Mouse (Mus musculus) forebrain, postnatal 0 days (tissue): ENCODE results near the gene Acot7. TPM values are rescaled to one million over a fixed set of nuclear protein-coding genes. Genes with fewer than 3 reads are reported as not detected.
A peak's percentile ranks its signal among the peaks of the same experiment; 100 is the strongest.

Experiments
- ATAC-seq: fragments of 200-750 bp; cut with Nextera tagmentation; 2 replicates; pipeline ENCODE4 v1.8.0; 2017; ENCODE audit warnings: mild to moderate bottlenecking, moderate library complexity
- DNase-seq: peaks from one replicate; pipeline ENCODE4 v3.0.0-alpha.2; 2015
- H3K27ac ChIP-seq: fragments of 300-500 bp; sonication (generic); 2 replicates; pipeline ENCODE4 v1.5.1; 2014; ENCODE audit warnings: low read depth, mild to moderate bottlenecking, antibody characterized with exemption, low read length, moderate library complexity, mixed read lengths
- H3K27me3 ChIP-seq: fragments of 300-500 bp; sonication (generic); 2 replicates; pipeline ENCODE4 v1.6.1; 2014; ENCODE audit warnings: mild to moderate bottlenecking, low read length, mixed read lengths; ENCODE audit not compliant: insufficient read depth
- H3K36me3 ChIP-seq: fragments of 300-500 bp; sonication (generic); 2 replicates; pipeline ENCODE4 v1.6.1; 2014; ENCODE audit warnings: mild to moderate bottlenecking, moderate library complexity; ENCODE audit not compliant: insufficient read depth
- H3K4me1 ChIP-seq: fragments of 300-500 bp; sonication (generic); 2 replicates; pipeline ENCODE4 v1.6.1; 2014; ENCODE audit warnings: antibody characterized with exemption; ENCODE audit not compliant: insufficient read depth
- H3K4me2 ChIP-seq: fragments of 300-500 bp; sonication (generic); 2 replicates; pipeline ENCODE4 v1.6.1; 2014; ENCODE audit warnings: low read depth, mild to moderate bottlenecking, moderate library complexity
- H3K4me3 ChIP-seq: fragments of 300-500 bp; sonication (generic); 2 replicates; pipeline ENCODE4 v1.5.1; 2014; ENCODE audit warnings: low read depth, low read length, mixed read lengths
- H3K9ac ChIP-seq: fragments of 300-500 bp; sonication (generic); 2 replicates; pipeline ENCODE4 v1.6.1; 2014; ENCODE audit warnings: mild to moderate bottlenecking
- H3K9me3 ChIP-seq: fragments of 300-500 bp; sonication (generic); 2 replicates; pipeline ENCODE4 v1.6.1; 2016; ENCODE audit warnings: low read length
- CTCF ChIP-seq: sonication (generic); IDR thresholded peaks from 2 replicates; pipeline ENCODE4 v1.5.1; 2016; ENCODE audit warnings: antibody characterized with exemption, control low read depth, low read depth
- WGBS: fragments of 180-500 bp; shearing (Covaris S2); extraction: QIAGEN DNeasy Blood & Tissue Kit; methylation state at CpG from one replicate; pipeline ENCODE4 v1.1.7; 2014; 5-methylcytosine and 5-hydroxymethylcytosine counted together
- polyA plus RNA-seq: library from polyadenylated mRNA; unstranded; fragments of >200 nt; fragmentation: Nextera tagmentation; extraction: Ambion mirVana; gene quantifications from 2 replicates; pipeline ENCODE4 v1.2.1, GENCODE M21; 2015
- total RNA-seq: library from RNA; depleted of rRNA; stranded (reverse); fragments of >200 nt; gene quantifications from 2 replicates; pipeline ENCODE4 v1.2.3, GENCODE M21; 2014; rRNA removed

Acot7 gene
- total and polyA plus RNA-seq, 2 experiments from 2014 or later: 193 to 466 TPM

GRCm38 (mm10) chr4:152312186-152312585 lies 134.3 kb downstream of the Acot7 start:
- DNase-seq (no peak), ATAC-seq (no peak)
- 0 out of 2 replicates have a peak, but pooled peaks cover 7% of the 10 kb centered on the region for H3K4me1 ChIP-seq
- WGBS: 6% methylated on average over 14 of the region's 14 CpGs
- H3K9ac ChIP-seq: peak overlapping the region; percentile 44; the same call in 1 of the 2 replicates
- H3K36me3 ChIP-seq: 0 out of 2 replicates have a peak, but pooled peaks cover 4% of the 10 kb centered on the region
- no peak for TF ChIP-seq CTCF
- H3K27me3 ChIP-seq: peaks cover 55% of the 10 kb centered on the region
- no peaks in the 10 kb centered on the region for H3K9me3 ChIP-seq
- peak overlapping the region; percentile 75 for H3K4me2 ChIP-seq
- H3K27ac ChIP-seq: no peak overlapping the region
- H3K4me3 ChIP-seq: peak overlapping the region; percentile 43; the same call in 1 of the 2 replicates

DNA sequence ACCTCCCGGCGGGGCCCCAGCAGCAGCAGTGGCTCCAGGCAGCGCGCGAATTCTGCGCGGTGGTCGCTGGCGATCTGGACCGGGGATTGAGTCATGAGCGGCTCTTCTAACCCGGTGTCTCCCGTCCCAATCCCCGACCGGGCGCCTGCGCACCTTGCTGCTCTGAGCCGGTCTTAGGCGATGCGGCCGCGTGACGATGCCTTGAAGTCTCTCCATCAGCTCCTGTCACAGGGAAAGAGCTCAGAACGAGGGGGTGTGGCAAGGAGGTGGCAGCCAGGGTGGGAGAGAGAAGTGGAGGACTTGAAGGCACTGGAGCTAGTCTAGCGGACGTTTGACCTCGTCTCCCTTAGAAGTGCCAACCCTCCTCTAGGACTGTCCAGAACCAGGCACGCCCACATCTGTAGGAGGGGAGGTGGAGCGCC lies 135.3 kb downstream of the Acot7 start:
- WGBS: under 1% methylated on average over 29 of the region's 29 CpGs
- Histone ChIP-seq H3K9me3 (no peaks in the 10 kb centered on the region), H3K9ac (peak overlapping the region; percentile 44), H3K27me3 (peaks cover 65% of the 10 kb centered on the region), H3K36me3 (0 out of 2 replicates have a peak, but pooled peaks cover 4% of the 10 kb centered on the region), H3K27ac (no peak overlapping the region), H3K4me2 (peak overlapping the region; percentile 75), H3K4me1 (0 out of 2 replicates have a peak, but pooled peaks cover 7% of the 10 kb centered on the region), H3K4me3 (peak overlapping the region; percentile 43)
- TF ChIP-seq CTCF: no peak
- DNase-seq (peak; percentile 59), ATAC-seq (peak; percentile 62)

GRCm38 (mm10) chr4:152313934-152314333 lies 136.0 kb downstream of the Acot7 start:
- peaks cover 66% of the 10 kb centered on the region for H3K27me3 ChIP-seq
- TF ChIP-seq CTCF: peak; percentile 65
- DNase-seq: peak; percentile 66
- H3K4me3 ChIP-seq: peak overlapping the region; percentile 43
- no peaks in the 10 kb centered on the region for H3K9me3 ChIP-seq
- H3K36me3 ChIP-seq: 0 out of 2 replicates have a peak, but pooled peaks cover 1% of the 10 kb centered on the region
- peak overlapping the region; percentile 44; the same call in 1 of the 2 replicates for H3K9ac ChIP-seq
- H3K27ac ChIP-seq: no peak overlapping the region
- peak overlapping the region; percentile 75 for H3K4me2 ChIP-seq
- H3K4me1 ChIP-seq: 0 out of 2 replicates have a peak, but pooled peaks cover 7% of the 10 kb centered on the region
- peak; percentile 73 for ATAC-seq

- WGBS: 1% methylated on average over 43 of the region's 43 CpGs
- H3K4me2 ChIP-seq: peak overlapping the region; percentile 58
- H3K27ac ChIP-seq: no peak overlapping the region
- DNase-seq (no peak), ATAC-seq (0 out of 2 replicates have a peak, but pooled peaks have one; percentile 10)
- no peaks in the 10 kb centered on the region for H3K9me3 ChIP-seq
- no peak for TF ChIP-seq CTCF
- H3K9ac ChIP-seq: no peak overlapping the region
- peak overlapping the region; percentile 38 for H3K4me3 ChIP-seq
- no peaks in the 10 kb centered on the region for H3K36me3 ChIP-seq
- H3K27me3 ChIP-seq: peaks cover 66% of the 10 kb centered on the region
- H3K4me1 ChIP-seq: 0 out of 2 replicates have a peak, but pooled peaks cover 7% of the 10 kb centered on the region
Observed at GRCm38 (mm10) chr4:152315498-152316213, 137.7 kb downstream of the Acot7 start.

- Histone ChIP-seq H3K27me3 (peaks cover 48% of the 10 kb centered on the region), H3K36me3 (no peaks in the 10 kb centered on the region), H3K9me3 (no peaks in the 10 kb centered on the region), H3K4me1 (0 out of 2 replicates have a peak, but pooled peaks cover 7% of the 10 kb centered on the region), H3K4me3 (no peak overlapping the region), H3K27ac (no peak overlapping the region), H3K4me2 (no peak overlapping the region), H3K9ac (no peak overlapping the region)
- ATAC-seq: no peak
- 73% methylated on average over 6 of the region's 6 CpGs for WGBS
- no peak for TF ChIP-seq CTCF
- no peak for DNase-seq
Observed at GRCm38 (mm10) chr4:152317631-152318033, 139.7 kb downstream of the Acot7 start.

DNA sequence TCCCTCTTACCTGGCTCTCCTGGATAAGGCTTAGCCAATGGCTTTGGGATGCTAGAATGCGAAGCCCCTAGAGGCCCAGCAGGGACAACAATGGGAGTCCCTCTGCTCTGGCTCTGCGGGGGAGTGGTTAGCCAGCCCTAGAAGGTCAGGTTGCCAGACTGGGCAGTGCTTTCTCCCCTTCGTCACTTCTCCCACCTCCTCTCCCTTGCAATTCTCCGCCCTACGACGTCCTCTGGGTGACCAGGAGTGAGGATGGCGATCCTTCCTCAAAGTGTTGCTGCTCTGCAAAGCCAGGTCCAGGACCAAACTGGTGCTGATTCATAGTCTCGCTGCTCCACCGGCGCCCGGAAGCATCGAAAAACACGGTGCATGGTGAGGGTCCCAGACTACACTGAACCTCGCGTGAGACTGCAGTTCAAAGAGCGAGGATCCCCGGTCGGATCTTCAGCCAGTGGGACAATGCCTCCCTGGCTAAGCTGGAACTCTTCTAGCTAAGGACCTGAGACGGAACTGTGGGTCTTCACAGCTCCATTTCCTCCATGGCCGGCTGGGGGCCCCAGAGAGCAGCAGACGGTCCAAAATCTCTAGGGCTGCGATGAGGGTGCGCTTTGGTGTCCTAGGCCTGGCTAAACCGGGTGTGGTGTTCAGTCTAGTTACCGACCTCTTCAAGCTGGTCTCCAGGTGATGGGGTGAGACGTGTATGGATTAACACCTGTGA lies 140.7 kb downstream of the Acot7 start, which contains the start of gene Rnf207:
Gene Rnf207 (minus strand): TSS at position 477 of the 718 bp plus-strand sequence.
- peak; percentile 32 for DNase-seq
- Histone ChIP-seq H3K4me3 (no peak within 1 kb of the TSS), H3K27me3 (peaks cover 40% of the 10 kb centered on the region), H3K27ac (no peak within 1 kb of the TSS), H3K36me3 (no peaks in the 10 kb centered on the region), H3K4me1 (0 out of 2 replicates have a peak, but pooled peaks cover under 1% of the 10 kb centered on the region), H3K9me3 (no peaks in the 10 kb centered on the region), H3K9ac (0 out of 2 replicates have a peak within 1 kb of the TSS, but pooled peaks have one; percentile 7), H3K4me2 (peak within 1 kb of the TSS; percentile 11; the same call in 1 of the 2 replicates)
- WGBS: 5% methylated on average over 26 of the region's 26 CpGs
- TF ChIP-seq CTCF: peak; percentile 61
- no peak for ATAC-seq

Other genes with a start within 250 kb of the Acot7 start
- gene Dnajc11, start 244.4 kb upstream of the Acot7 start, total RNA-seq: 72.2 and 75.2 TPM in 2 replicates
- gene Dnajc11, start 244.4 kb upstream of the Acot7 start, polyA plus RNA-seq: 62.0 and 72.3 TPM in 2 replicates
- gene Thap3, start 189.1 kb upstream of the Acot7 start, total RNA-seq: 19.7 and 22.3 TPM in 2 replicates
- 48.8 and 52.2 TPM in 2 replicates for gene Thap3, start 189.1 kb upstream of the Acot7 start, polyA plus RNA-seq
- gene Phf13, start 181.9 kb upstream of the Acot7 start, total RNA-seq: 15.7 and 17.1 TPM in 2 replicates
- gene Phf13, start 181.9 kb upstream of the Acot7 start, polyA plus RNA-seq: 11.0 and 17.2 TPM in 2 replicates
- gene Klhl21, start 169.3 kb upstream of the Acot7 start, total RNA-seq: 5.0 and 8.1 TPM in 2 replicates
- 2.6 and 3.4 TPM in 2 replicates for gene Klhl21, start 169.3 kb upstream of the Acot7 start, polyA plus RNA-seq
- 10.5 and 10.9 TPM in 2 replicates for gene Zbtb48, start 150.5 kb upstream of the Acot7 start, total RNA-seq
- gene Zbtb48, start 150.5 kb upstream of the Acot7 start, polyA plus RNA-seq: 13.5 and 14.2 TPM in 2 replicates
- 0.54 and 1.00 TPM in 2 replicates for gene Tas1r1, start 139.6 kb upstream of the Acot7 start, total RNA-seq
- 1.1 and 1.5 TPM in 2 replicates for gene Tas1r1, start 139.6 kb upstream of the Acot7 start, polyA plus RNA-seq
- gene Nol9, start 138.8 kb upstream of the Acot7 start, total RNA-seq: 26.9 and 31.8 TPM in 2 replicates
- gene Nol9, start 138.8 kb upstream of the Acot7 start, polyA plus RNA-seq: 14.9 and 20.1 TPM in 2 replicates
- 16.6 and 18.6 TPM in 2 replicates for gene Plekhg5, start 105.6 kb upstream of the Acot7 start, total RNA-seq
- 9.2 and 12.8 TPM in 2 replicates for gene Plekhg5, start 105.6 kb upstream of the Acot7 start, polyA plus RNA-seq
- 1.4 TPM in 1 of 2 replicates, not detected in the other for gene Tnfrsf25, start 62.2 kb upstream of the Acot7 start, total RNA-seq
- gene Tnfrsf25, start 62.2 kb upstream of the Acot7 start, polyA plus RNA-seq: 0.19 and 0.30 TPM in 2 replicates
- gene Espn, start 25.8 kb upstream of the Acot7 start, total RNA-seq: 0.08 and 0.71 TPM in 2 replicates
- gene Espn, start 25.8 kb upstream of the Acot7 start, polyA plus RNA-seq: 0.50 and 0.69 TPM in 2 replicates
- gene Hes2, start 19.3 kb upstream of the Acot7 start, total RNA-seq: not detected in 2 replicates
- gene Hes2, start 19.3 kb upstream of the Acot7 start, polyA plus RNA-seq: not detected in 2 replicates
- 53.3 and 71.4 TPM in 2 replicates for gene Gpr153, start 96.1 kb downstream of the Acot7 start, total RNA-seq
- 8.2 and 11.4 TPM in 2 replicates for gene Gpr153, start 96.1 kb downstream of the Acot7 start, polyA plus RNA-seq
- 0.57 TPM in 1 of 2 replicates, not detected in the other for gene Hes3, start 113.5 kb downstream of the Acot7 start, total RNA-seq
- 0.13 TPM in 1 of 2 replicates, not detected in the other for gene Hes3, start 113.5 kb downstream of the Acot7 start, polyA plus RNA-seq
- 24.4 and 28.5 TPM in 2 replicates for gene Icmt, start 119.1 kb downstream of the Acot7 start, total RNA-seq
- 9.8 and 12.7 TPM in 2 replicates for gene Icmt, start 119.1 kb downstream of the Acot7 start, polyA plus RNA-seq
- 2.6 and 4.4 TPM in 2 replicates for gene Rnf207, start 140.9 kb downstream of the Acot7 start, total RNA-seq
- 2.7 and 4.2 TPM in 2 replicates for gene Rnf207, start 140.9 kb downstream of the Acot7 start, polyA plus RNA-seq
- gene Rpl22, start 147.6 kb downstream of the Acot7 start, total RNA-seq: 313 and 387 TPM in 2 replicates
- 176 and 212 TPM in 2 replicates for gene Rpl22, start 147.6 kb downstream of the Acot7 start, polyA plus RNA-seq
- gene Chd5, start 160.5 kb downstream of the Acot7 start, total RNA-seq: 60.0 and 76.0 TPM in 2 replicates
- 35.2 and 57.8 TPM in 2 replicates for gene Chd5, start 160.5 kb downstream of the Acot7 start, polyA plus RNA-seq